Mouse (Mus musculus) adrenal gland, postnatal 36 days (tissue): ENCODE data around the gene Cbfa2t2. TPM values are rescaled to one million over a fixed set of nuclear protein-coding genes. Genes with fewer than 3 reads are reported as not detected.
A peak's percentile ranks its signal among the peaks of the same experiment; 100 is the strongest.

Source experiments
- DNase-seq, 2 experiments: peaks; one replicate each; pipeline ENCODE4 v3.0.0; 2021; ENCODE audit warnings: mixed read lengths in 1 of 2
- long read RNA-seq, 2 experiments: library from polyadenylated mRNA; stranded (forward); transcript quantifications; one replicate each; pipeline ENCODE4 v2.0.0; 2021; ENCODE audit warnings: borderline sequencing depth in 2 of 2
- total RNA-seq, 2 experiments: library from RNA; stranded (reverse); gene quantifications; 2 replicates each; pipeline ENCODE4 v1.2.3; 2021

Gene Cbfa2t2
- 10 to 100 TPM; 30.7 to 40.9 TPM for total RNA-seq
- long read RNA-seq, experiment 1, full-length matches to known transcripts: 7 of 15 reads
- long read RNA-seq, experiment 1, partial matches to known transcripts: 2 of 15 reads
- long read RNA-seq, experiment 1, other reads (novel, unspliced or antisense): 6 of 15 reads
- long read RNA-seq, experiment 2, full-length matches to known transcripts: 1 of 8 reads
- long read RNA-seq, experiment 2, partial matches to known transcripts: 2 of 8 reads
- long read RNA-seq, experiment 2, other reads (novel, unspliced or antisense): 5 of 8 reads

- DNase-seq: peak; percentile 69 to 71
Measured at GRCm38 (mm10) chr2:154436458-154437190, at the start of gene Cbfa2t2. TSS of gene Cbfa2t2 (plus strand) at chr2:154436481.

- peak; percentile 95 to 97 for DNase-seq
Measured at GRCm38 (mm10) chr2:154390180-154390964, 45.9 kb upstream of the Cbfa2t2 start.

DNA sequence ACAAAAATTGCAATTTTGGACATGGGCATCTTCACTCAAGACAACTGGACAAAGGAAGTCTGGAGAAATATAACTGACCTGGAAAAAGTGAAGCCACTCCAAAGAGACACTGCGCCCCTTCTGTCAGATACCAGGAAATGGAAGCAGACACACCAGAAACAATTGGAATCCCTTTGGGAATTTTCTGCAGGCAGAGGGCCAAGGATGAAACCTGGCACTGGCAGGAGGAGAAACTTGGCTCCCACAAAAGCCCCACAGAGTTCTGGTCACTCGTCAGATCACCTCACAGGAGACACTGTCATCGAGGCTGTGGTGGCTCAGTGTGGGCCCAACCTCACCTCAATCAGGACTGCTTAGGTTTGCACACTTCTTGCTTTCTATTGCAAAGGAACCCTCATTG, 41.7 kb upstream of the Cbfa2t2 start:
- DNase-seq: peak in 1 of 2 experiments; percentile 22

DNA sequence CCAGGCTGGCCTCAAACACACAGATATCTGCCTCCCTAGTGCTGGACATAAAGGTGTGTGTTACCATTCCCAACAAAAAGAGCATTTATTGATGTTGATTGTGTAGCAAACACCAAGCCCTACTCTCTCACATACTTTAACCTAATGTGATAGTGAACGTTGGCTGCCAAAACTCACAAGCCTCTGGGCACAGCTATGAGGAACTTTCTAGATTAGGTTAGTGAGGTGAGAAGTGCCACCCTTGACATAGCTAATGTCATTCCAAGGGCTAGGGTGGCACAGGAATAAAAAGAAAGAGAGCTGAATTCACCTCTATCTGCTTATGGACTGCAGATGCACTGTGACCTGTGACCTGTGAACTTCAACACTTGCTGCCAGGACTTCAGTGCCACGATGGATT, 39.8 kb upstream of the Cbfa2t2 start:
- no peak for DNase-seq

DNA sequence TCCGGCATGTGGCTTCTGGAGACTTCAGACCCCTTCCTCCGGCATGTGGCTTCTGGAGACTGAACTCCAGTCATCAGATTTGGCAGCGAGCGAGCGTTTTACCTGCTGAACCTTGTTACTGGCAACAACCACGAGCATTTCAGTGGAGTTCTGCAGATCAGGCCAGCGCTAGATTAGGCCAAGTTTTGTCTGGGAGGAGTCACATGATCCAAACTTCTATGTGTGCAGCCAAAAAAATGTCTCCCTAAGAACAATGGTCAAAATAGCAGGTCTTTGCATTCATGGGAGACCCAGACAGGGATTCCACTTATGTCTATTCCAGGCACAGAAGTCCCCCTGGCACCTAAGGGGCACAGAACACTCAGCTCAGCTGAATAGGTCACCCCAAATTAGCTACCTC, 38.0 kb upstream of the Cbfa2t2 start:
- no peak for DNase-seq

DNA sequence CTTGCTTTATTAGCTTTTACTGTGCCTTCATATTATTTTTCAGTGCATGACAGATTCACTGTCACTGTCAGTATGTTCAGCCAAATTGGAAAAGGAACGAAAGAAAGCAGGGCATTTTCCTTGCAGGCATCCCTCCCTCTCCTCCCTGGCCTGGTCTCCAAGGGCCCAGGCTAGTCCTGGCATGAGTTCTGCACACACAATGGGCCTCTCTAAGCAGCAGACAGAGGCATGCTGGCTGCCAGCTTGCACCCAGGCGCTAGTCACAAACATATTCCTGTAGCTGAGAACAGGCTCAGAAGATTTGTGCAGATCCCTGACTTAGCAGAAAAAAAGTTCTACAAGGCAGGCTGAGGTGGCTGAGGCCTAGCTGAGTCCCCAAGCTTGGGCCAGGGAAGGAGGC, 37.0 kb upstream of the Cbfa2t2 start:
- DNase-seq: no peak

DNA sequence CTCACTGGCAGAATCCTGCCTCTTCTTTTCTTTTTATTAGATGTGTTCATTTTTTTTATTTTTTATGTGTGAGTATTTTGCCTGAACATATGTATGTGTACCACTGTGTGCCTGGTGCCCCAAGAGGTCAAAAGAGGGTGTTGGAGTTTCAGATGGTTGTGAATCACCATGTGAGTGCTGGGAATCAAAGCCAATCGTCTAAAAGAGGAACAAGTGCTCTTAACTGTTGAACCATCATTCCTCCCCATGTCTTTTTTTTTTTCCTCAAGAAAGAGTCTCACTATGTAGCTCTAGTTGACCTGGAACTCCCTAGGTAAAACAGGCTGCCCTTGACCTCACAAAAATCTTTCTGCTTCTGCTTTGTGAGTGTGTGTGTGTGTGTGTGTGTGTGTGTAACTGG, 34.3 kb upstream of the Cbfa2t2 start:
- DNase-seq: no peak

DNA sequence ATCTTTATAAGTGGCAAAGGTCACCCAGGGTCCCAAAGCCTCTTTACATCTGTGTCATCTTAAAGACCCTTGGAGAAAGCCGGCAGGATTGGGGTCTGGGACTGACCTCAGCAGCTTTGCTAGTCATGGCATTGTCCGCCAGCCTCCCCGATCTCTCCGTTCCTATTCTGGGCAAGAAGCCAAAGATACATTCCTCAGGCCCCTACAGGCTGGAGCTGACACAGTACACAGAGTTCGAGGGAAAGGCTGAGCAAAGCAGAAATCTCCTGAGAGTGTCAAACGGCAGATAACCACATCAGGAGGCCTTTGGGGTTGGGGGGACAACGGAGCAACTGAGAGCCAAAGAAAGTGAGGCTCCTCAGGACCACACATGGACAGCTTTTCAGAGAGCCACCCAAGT, 33.5 kb upstream of the Cbfa2t2 start:
- peak; percentile 49 to 59 for DNase-seq

- peak; percentile 19 to 20 for DNase-seq
Measured at GRCm38 (mm10) chr2:154405447-154405994, 30.8 kb upstream of the Cbfa2t2 start.

GRCm38 (mm10) chr2:154407063-154407642, 29.1 kb upstream of the Cbfa2t2 start:
- peak; percentile 5 to 30 for DNase-seq

DNA sequence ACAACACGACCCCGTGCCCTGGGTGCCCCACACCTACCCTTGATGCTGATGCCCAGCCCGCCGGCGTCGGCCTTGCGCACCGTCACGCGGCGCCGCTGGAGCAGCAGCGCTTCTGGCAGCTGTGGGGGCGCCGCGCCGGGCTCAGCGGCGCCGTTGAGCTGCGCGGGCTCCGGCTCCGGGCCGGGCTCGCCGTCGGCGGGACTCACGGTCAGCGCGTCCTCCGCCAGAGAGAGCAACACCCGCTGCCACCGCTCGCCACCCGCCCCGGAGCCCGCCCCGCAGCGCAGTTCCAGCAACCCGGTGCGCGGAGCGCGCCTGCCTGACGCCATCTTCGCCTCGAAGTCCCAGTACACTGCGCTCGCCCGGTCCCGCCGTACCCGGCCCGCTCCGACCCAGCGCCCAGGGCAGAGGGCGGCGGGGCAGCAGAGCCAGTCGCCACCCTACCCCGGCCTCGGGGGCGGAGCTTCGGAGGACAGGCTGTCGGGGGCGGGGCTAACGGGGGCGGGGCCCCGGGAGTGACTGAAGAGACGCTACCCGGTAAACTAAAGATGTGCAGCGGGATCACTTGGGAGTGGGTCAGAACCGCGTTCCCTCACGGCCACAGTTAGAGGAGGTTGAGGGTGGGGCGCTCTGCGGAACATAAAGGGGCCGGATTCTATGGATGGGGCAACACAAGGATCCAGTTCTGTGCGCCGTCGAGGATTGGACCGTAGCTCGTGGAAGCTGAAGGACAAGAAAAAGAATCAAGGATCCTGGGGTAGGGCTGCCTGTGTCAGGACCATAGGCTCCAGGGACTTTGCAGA, 28.4 kb upstream of the Cbfa2t2 start, which contains the start of gene Snta1:
TSS of gene Snta1 (minus strand) at position 457 of the 803 bp plus-strand sequence.
- peak; percentile 93 to 96 for DNase-seq

- peak; percentile 34 to 56 for DNase-seq
Measured at GRCm38 (mm10) chr2:154410355-154410754, 25.9 kb upstream of the Cbfa2t2 start.

DNA sequence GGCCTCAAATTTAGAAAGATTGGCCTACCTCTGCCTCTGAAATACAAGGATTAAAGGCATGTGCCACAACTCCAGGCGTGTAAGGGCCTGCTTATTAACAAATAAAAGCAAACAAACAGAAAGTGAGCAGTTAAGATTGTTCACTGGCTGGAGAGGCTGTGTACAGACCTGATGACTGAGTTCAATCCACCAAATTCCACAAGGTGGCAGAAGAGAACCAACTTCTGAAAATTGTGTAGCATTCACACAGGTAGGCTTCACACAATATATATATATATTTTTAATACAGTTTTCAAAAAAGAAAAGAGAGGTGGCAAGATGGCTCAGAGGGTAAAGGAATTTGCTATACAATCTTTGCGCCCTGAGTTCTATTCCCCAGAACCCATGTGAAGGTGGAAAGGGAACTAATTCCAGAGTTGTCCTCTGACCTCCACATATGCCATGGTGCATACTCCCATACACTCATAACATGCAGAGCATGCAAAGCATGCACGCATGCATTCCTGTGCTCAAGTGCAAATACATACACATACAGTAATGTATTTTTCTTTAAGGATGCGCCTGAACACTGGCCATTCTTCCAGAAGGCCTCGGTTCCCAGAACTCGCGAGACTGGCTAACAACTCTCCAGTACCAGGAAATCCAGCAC, 24.1 kb upstream of the Cbfa2t2 start:
- DNase-seq: peak in 1 of 2 experiments; percentile 58

DNA sequence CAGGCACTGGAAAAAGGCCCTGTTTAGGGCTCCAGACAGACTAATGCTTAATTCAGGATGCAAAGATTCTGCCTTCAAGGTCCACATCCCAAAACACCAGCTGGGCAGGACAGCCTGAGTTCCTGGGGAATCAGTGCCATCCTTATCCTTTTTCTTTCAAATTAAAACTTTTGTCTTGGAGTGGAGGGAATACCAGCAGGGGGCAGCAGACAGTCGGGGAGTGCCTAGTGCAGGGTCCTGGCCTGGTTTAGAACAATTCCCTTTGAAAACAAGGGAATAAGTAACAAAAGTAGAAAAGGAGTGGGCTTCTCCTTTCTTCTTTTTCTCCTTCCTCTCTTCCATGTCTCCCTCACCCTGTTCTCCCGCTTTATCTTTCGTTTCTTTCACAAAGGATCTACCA, 19.2 kb upstream of the Cbfa2t2 start:
- peak; percentile 87 to 91 for DNase-seq

GRCm38 (mm10) chr2:154418001-154418400, 18.3 kb upstream of the Cbfa2t2 start:
- DNase-seq: no peak

DNA sequence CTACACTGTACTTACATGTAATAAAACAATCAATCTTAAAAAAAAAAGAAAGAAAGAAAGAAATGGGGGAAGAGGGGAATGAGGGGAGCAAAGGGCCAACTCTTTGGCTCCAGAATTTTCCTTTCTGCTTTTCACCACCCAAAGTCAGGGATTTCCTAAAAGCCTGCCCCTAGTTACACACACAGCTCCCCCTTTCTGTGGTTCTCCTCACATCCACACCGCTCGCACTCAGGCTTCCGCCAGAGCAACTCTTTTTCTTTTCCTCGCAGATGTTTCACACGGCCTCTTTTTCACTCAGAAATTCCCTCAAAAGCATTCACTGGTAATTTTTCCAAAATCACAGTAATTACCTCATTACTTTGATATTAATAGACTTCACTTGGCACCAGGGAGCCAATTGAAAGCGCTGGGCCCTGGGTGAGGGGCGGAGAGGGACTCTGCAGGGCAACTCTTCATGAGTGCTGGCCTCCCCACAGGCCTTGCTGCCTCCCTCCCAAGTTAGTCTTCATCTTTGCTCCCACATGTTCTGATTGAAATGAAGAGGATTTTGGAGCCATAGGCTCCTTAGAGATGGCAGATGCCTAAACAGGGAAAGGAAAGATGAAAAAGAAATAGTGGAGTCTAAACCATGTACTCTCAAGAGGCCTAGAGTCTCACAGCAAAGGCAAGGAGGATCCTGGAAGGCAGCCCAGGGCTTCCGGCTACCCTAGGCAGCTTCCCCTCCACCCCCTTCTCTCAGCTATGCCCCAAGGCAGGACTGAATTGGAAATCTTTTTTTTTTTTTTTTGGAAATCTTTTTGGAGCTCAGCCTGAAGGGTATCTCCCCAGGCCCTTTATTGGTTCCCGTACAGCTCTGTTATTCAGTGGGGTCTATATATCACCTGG, 16.4 kb upstream of the Cbfa2t2 start:
- no peak for DNase-seq

GRCm38 (mm10) chr2:154420942-154421731, 15.1 kb upstream of the Cbfa2t2 start:
- no peak for DNase-seq

DNA sequence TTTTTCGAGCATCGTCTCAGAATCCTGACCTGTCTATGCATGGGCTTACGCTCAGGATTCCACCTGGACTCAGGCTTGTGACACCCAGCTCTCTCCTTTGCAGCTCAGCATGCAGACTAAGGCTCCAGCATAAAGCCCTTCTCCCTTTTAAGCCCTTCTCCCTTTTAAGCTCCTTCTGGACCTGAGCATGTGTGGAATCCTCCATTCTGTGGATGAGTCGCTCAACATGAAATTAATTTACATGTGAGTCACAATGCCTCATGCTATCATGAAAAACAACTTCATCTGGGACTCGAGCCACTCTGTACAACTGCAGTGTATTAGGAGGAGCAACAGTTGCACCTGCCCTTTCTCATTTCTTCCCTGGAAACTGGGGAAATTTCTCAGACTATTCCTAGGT, 14.1 kb upstream of the Cbfa2t2 start:
- DNase-seq: peak in 1 of 2 experiments; percentile 7

DNA sequence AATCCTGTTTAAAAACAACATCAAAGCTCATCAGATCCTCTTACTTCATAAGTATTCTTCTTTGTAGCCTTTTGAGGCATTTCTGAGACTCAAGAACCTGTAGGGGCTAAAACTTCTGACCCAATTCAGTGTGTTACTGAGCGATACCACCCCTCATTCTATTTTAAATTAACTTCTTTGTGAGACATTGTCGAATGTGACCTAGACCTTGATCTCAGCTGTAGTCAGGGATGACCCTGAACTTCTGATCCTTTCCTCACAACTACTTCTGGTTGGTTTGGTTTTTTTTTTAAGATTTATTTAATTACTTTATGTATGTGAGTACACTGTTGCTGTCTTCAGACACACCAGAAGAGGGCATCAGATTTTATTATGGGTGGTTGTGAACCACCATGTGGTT, 12.7 kb upstream of the Cbfa2t2 start:
- DNase-seq: no peak
